Mouse (Mus musculus): Measurements from ENCODE around the gene Wdr74. TPM values are rescaled to one million over a fixed set of nuclear protein-coding genes. Genes with fewer than 3 reads are reported as not detected.

Gene Wdr74
- 10 to 100 TPM; 47.3 to 47.4 TPM for total RNA-seq (2021)

- peak; percentile 89 to 95 for DNase-seq (ENCODE audit: extremely low spot score in 1 of 2, low spot score in 2 of 2)
Observed at GRCm38 (mm10) chr19:8735389-8736159, at the start of gene Wdr74. Wdr74 (plus strand) TSS chr19:8735827.

GRCm38 (mm10) chr19:8691871-8692539 lies 43.6 kb upstream of the Wdr74 start:
- DNase-seq (ENCODE audit: extremely low spot score in 1 of 2, low spot score in 2 of 2): no peak
- intact Hi-C loops (cut with DNase I): no loop called here

More at GRCm38 (mm10) chr19:8735389-8736159, at the start of gene Wdr74:
- intact Hi-C loops (cut with DNase I): no loop called here

GRCm38 (mm10) chr19:8692740-8693139 lies 42.9 kb upstream of the Wdr74 start:
- intact Hi-C loops (cut with DNase I): no loop called here
- no peak for DNase-seq (ENCODE audit: extremely low spot score in 1 of 2, low spot score in 2 of 2)

GRCm38 (mm10) chr19:8695330-8695729 lies 40.3 kb upstream of the Wdr74 start:
- peak in 1 of 2 experiments; percentile 64 for DNase-seq (ENCODE audit: extremely low spot score in 1 of 2, low spot score in 2 of 2)
- intact Hi-C loops (cut with DNase I): no loop called here

- intact Hi-C loops (cut with DNase I): no loop called here
- no peak for DNase-seq (ENCODE audit: extremely low spot score in 1 of 2, low spot score in 2 of 2)
Observed at GRCm38 (mm10) chr19:8699652-8700051, 36.0 kb upstream of the Wdr74 start.

- intact Hi-C loops (cut with DNase I): no loop called here
- peak in 1 of 2 experiments; percentile 48 for DNase-seq (ENCODE audit: extremely low spot score in 1 of 2, low spot score in 2 of 2)
Observed at GRCm38 (mm10) chr19:8702458-8702857, 33.2 kb upstream of the Wdr74 start.

- intact Hi-C loops (cut with DNase I): no loop called here
- DNase-seq (ENCODE audit: extremely low spot score in 1 of 2, low spot score in 2 of 2): no peak
Observed at GRCm38 (mm10) chr19:8703571-8703970, 32.1 kb upstream of the Wdr74 start.

GRCm38 (mm10) chr19:8705026-8705708 lies 30.5 kb upstream of the Wdr74 start:
- intact Hi-C loops (cut with DNase I): no loop called here

GRCm38 (mm10) chr19:8706132-8706667 lies 29.4 kb upstream of the Wdr74 start:
- DNase-seq (ENCODE audit: extremely low spot score in 1 of 2, low spot score in 2 of 2): no peak
- intact Hi-C loops (cut with DNase I): no loop called here

More at GRCm38 (mm10) chr19:8705026-8705708, 30.5 kb upstream of the Wdr74 start:
- DNase-seq (ENCODE audit: extremely low spot score in 1 of 2, low spot score in 2 of 2): no peak

GRCm38 (mm10) chr19:8706930-8707329 lies 28.7 kb upstream of the Wdr74 start:
- DNase-seq (ENCODE audit: extremely low spot score in 1 of 2, low spot score in 2 of 2): no peak
- intact Hi-C loops (cut with DNase I): no loop called here

- DNase-seq (ENCODE audit: extremely low spot score in 1 of 2, low spot score in 2 of 2): no peak
- intact Hi-C loops (cut with DNase I): no loop called here
Observed at GRCm38 (mm10) chr19:8708954-8709353, 26.7 kb upstream of the Wdr74 start.

- intact Hi-C loops (cut with DNase I): no loop called here
Observed at GRCm38 (mm10) chr19:8710057-8710456, 25.6 kb upstream of the Wdr74 start.

GRCm38 (mm10) chr19:8711506-8711905 lies 24.1 kb upstream of the Wdr74 start:
- DNase-seq (ENCODE audit: extremely low spot score in 1 of 2, low spot score in 2 of 2): no peak
- intact Hi-C loops (cut with DNase I): no loop called here

More at GRCm38 (mm10) chr19:8710057-8710456, 25.6 kb upstream of the Wdr74 start:
- no peak for DNase-seq (ENCODE audit: extremely low spot score in 1 of 2, low spot score in 2 of 2)

- DNase-seq (ENCODE audit: extremely low spot score in 1 of 2, low spot score in 2 of 2): no peak
- intact Hi-C loops (cut with DNase I): no loop called here
Observed at GRCm38 (mm10) chr19:8711949-8712869, 23.4 kb upstream of the Wdr74 start.

GRCm38 (mm10) chr19:8712870-8713305 lies 22.7 kb upstream of the Wdr74 start:
- intact Hi-C loops (cut with DNase I): no loop called here
- DNase-seq (ENCODE audit: extremely low spot score in 1 of 2, low spot score in 2 of 2): peak; percentile 54 to 87

- DNase-seq (ENCODE audit: extremely low spot score in 1 of 2, low spot score in 2 of 2): peak; percentile 91 to 95
- intact Hi-C loops (cut with DNase I): no loop called here
Observed at GRCm38 (mm10) chr19:8713306-8713996, 22.2 kb upstream of the Wdr74 start.

GRCm38 (mm10) chr19:8713997-8714652 lies 21.5 kb upstream of the Wdr74 start:
- intact Hi-C loops (cut with DNase I): no loop called here

More at GRCm38 (mm10) chr19:8713997-8714652, 21.5 kb upstream of the Wdr74 start:
- no peak for DNase-seq (ENCODE audit: extremely low spot score in 1 of 2, low spot score in 2 of 2)

Measured in left cerebral cortex, postnatal 10 days (tissue).